Mouse (Mus musculus): ENCODE data around the gene Olfr1015. TPM values are rescaled to one million over a fixed set of nuclear protein-coding genes. Genes with fewer than 3 reads are reported as not detected.

The Olfr1015 gene
- polyA plus RNA-seq, 1 experiment = not detected

DNA sequence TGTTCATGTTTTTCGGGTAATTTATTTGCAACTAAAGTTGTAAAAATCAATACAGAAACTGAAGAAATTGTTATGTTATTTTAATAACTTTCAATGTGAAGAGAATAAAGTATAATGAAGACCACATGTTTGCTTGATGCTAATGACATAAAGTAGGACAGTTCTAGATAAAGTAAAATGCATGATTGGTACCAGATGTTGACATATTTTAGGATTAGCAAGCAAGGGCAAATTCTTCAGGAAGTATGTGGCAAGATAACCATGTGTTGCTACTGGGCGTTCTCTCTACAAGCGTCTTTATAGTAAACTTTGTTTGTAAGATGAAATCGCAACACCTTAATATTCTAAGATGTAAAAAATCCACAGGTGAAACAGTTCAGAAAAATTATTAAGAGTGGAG is 22.7 kb downstream of the Olfr1015 start:
- no peaks in the 10 kb centered on the region for H3K4me1 ChIP-seq (ENCODE audit: control insufficient read depth, insufficient read depth, low read length)

DNA sequence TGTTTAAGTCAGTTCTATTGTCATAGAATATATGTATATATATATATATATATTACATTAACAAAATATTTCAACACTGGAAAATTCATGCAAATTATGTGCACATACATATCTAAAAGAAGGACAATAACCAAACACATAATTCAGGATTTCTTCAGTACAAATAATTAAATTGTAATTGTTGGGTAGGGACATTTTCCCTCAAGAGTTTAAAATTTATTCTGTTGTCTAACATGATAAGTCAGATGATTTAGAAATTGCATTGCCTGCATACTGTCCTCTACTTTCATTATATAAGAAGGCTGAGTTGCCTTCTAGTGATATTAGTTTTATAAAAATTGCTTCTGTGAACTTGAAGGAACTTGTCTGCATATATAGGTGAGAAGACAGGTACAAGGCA is 36.4 kb downstream of the Olfr1015 start, which contains the start of gene Olfr1018:
Gene Olfr1018 (plus strand): TSS at position 301 of the 400 bp plus-strand sequence.
- TF ChIP-seq CTCF (IDR thresholded peaks at IDR 0.05; ENCODE audit: control insufficient read depth, insufficient read depth, insufficient replicate concordance, low read depth, low read length) (no peak), POLR2A (IDR thresholded peaks at IDR 0.05; ENCODE audit: control insufficient read depth, low read depth, low read length) (no peak)
- H3K27me3 ChIP-seq (ENCODE audit: control insufficient read depth, insufficient read depth, low read length) = no peaks in the 10 kb centered on the region
- no peaks in the 10 kb centered on the region for H3K4me1 ChIP-seq (ENCODE audit: control insufficient read depth, insufficient read depth, low read length)
- no peaks in the 10 kb centered on the region for H3K36me3 ChIP-seq (ENCODE audit: control insufficient read depth, insufficient read depth, low read length)
- H3K27ac ChIP-seq (ENCODE audit: control insufficient read depth, insufficient read depth, low read depth, low read length) = no peak within 1 kb of the TSS
- no peak within 1 kb of the TSS for H3K4me3 ChIP-seq (ENCODE audit: control insufficient read depth, low read depth, low read length)

More for the DNA sequence above, 22.7 kb downstream of the Olfr1015 start:
- H3K36me3 ChIP-seq (ENCODE audit: control insufficient read depth, insufficient read depth, low read length) = no peaks in the 10 kb centered on the region
- H3K27me3 ChIP-seq (ENCODE audit: control insufficient read depth, insufficient read depth, low read length) = no peaks in the 10 kb centered on the region
- TF ChIP-seq POLR2A (IDR thresholded peaks at IDR 0.05; ENCODE audit: control insufficient read depth, low read depth, low read length) = no peak
- TF ChIP-seq CTCF (IDR thresholded peaks at IDR 0.05; ENCODE audit: control insufficient read depth, insufficient read depth, insufficient replicate concordance, low read depth, low read length) = no peak
- H3K27ac ChIP-seq (ENCODE audit: control insufficient read depth, insufficient read depth, low read depth, low read length) = no peak overlapping the region
- H3K4me3 ChIP-seq (ENCODE audit: control insufficient read depth, low read depth, low read length) = no peak overlapping the region

Other genes with a start within 250 kb of the Olfr1015 start
- gene Olfr996, start 202.8 kb upstream of the Olfr1015 start, polyA plus RNA-seq (2012; rRNA removed) = not detected in 2 replicates
- gene Olfr998, start 193.1 kb upstream of the Olfr1015 start, polyA plus RNA-seq (2012; rRNA removed) = not detected in 2 replicates
- gene Olfr1000, start 170.1 kb upstream of the Olfr1015 start, polyA plus RNA-seq (2012; rRNA removed) = not detected in 2 replicates
- not detected in 2 replicates for gene Olfr1002, start 131.3 kb upstream of the Olfr1015 start, polyA plus RNA-seq (2012; rRNA removed)
- gene Olfr154, start 117.6 kb upstream of the Olfr1015 start, polyA plus RNA-seq (2012; rRNA removed) = not detected in 2 replicates
- gene Olfr1006, start 103.2 kb upstream of the Olfr1015 start, polyA plus RNA-seq (2012; rRNA removed) = not detected in 2 replicates
- not detected in 2 replicates for gene Olfr1008, start 92.6 kb upstream of the Olfr1015 start, polyA plus RNA-seq (2012; rRNA removed)
- gene Olfr1009, start 66.6 kb upstream of the Olfr1015 start, polyA plus RNA-seq (2012; rRNA removed) = not detected in 2 replicates
- not detected in 2 replicates for gene Olfr1012, start 19.3 kb upstream of the Olfr1015 start, polyA plus RNA-seq (2012; rRNA removed)
- not detected in 2 replicates for gene Olfr1013, start 14.9 kb upstream of the Olfr1015 start, polyA plus RNA-seq (2012; rRNA removed)
- not detected in 2 replicates for gene Olfr1014, start 9.3 kb upstream of the Olfr1015 start, polyA plus RNA-seq (2012; rRNA removed)
- gene Olfr1016, start 20.5 kb downstream of the Olfr1015 start, polyA plus RNA-seq (2012; rRNA removed) = not detected in 2 replicates
- gene Olfr1018, start 36.5 kb downstream of the Olfr1015 start, polyA plus RNA-seq (2012; rRNA removed) = not detected in 2 replicates
- not detected in 2 replicates for gene Olfr1019, start 63.5 kb downstream of the Olfr1015 start, polyA plus RNA-seq (2012; rRNA removed)
- not detected in 2 replicates for gene Olfr1020, start 65.0 kb downstream of the Olfr1015 start, polyA plus RNA-seq (2012; rRNA removed)
- gene Olfr1022, start 86.6 kb downstream of the Olfr1015 start, polyA plus RNA-seq (2012; rRNA removed) = not detected in 2 replicates
- gene Olfr1023, start 103.6 kb downstream of the Olfr1015 start, polyA plus RNA-seq (2012; rRNA removed) = not detected in 2 replicates
- not detected in 2 replicates for gene Olfr1024, start 123.0 kb downstream of the Olfr1015 start, polyA plus RNA-seq (2012; rRNA removed)
- gene Olfr1025-ps1, start 133.2 kb downstream of the Olfr1015 start, polyA plus RNA-seq (2012; rRNA removed) = not detected in 2 replicates
- gene Olfr1026, start 139.5 kb downstream of the Olfr1015 start, polyA plus RNA-seq (2012; rRNA removed) = not detected in 2 replicates
- not detected in 2 replicates for gene Olfr1028, start 168.4 kb downstream of the Olfr1015 start, polyA plus RNA-seq (2012; rRNA removed)
- 0.02 and 0.31 TPM in 2 replicates for gene Olfr1029, start 191.9 kb downstream of the Olfr1015 start, polyA plus RNA-seq (2012; rRNA removed)
- not detected in 2 replicates for gene Olfr1030, start 197.3 kb downstream of the Olfr1015 start, polyA plus RNA-seq (2012; rRNA removed)
- gene Olfr1031, start 208.3 kb downstream of the Olfr1015 start, polyA plus RNA-seq (2012; rRNA removed) = not detected in 2 replicates
- gene Olfr1032, start 223.5 kb downstream of the Olfr1015 start, polyA plus RNA-seq (2012; rRNA removed) = not detected in 2 replicates
- 0.35 and 1.1 TPM in 2 replicates for gene Olfr1033, start 238.6 kb downstream of the Olfr1015 start, polyA plus RNA-seq (2012; rRNA removed)